Mouse (Mus musculus) gastrocnemius, adult 8-10 months (tissue): Measurements from ENCODE around the gene Abcb1b. TPM values are rescaled to one million over a fixed set of nuclear protein-coding genes. Genes with fewer than 3 reads are reported as not detected.
A peak's percentile ranks its signal among the peaks of the same experiment; 100 is the strongest.
"Not testable (repeated sequence)": the region's sequence is repeated elsewhere in the genome, so short reads cannot be mapped to it uniquely, and the experiment has no call there.

Source experiments
- DNase-seq, 2 experiments: peaks; one replicate each; pipeline ENCODE4 v3.0.0; 2022; ENCODE audit warnings: low spot score in 2 of 2
- total RNA-seq, 4 experiments: library from RNA; stranded (reverse); gene quantifications; 2 replicates each; pipeline ENCODE4 v1.2.4; 2022

Gene Abcb1b
- total RNA-seq = 1 to 10 TPM; 3.1 to 5.8 (median 4.8) TPM

DNA sequence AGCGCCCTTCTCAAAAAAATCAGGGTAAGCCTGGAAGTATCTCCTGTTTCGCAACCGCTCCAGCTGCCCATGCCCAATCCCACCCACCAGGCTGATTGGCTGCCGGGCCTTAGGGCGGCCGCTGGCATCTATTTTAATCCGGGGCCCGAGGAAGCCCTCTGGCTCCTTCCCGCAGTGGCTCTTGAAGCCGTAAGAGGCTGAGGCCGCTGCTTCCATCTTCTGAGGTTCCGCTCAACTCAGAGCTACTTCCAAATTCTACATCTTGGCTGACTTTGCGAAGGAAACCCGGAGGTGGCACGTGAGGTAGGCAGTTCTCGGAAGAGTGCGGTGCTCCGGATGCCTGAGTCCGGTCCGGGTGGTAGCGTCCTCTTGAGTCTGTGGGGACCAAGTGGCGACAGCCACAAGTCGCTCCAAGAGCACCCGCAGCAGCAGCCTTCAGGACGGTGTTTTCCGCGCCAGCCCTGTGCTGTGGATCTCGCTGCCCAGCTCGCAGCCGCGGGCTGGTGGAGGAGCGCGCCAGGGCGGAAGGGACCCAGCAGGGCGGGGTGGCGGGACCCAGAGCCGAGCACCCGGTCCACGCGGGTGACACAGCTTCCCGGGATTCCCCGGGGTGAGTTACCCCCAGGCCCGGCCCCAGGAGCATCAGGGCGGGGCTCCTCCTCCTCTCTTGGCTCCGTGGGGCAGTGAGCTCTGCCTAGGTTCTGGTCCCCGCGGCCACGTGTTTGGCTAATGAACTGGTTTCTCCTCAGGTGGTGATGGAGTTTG is at the start of gene Abcb1b:
TSS of gene Abcb1b (plus strand) at position 161 of the 765 bp plus-strand sequence.
- peak; percentile 47 to 63 for DNase-seq

DNA sequence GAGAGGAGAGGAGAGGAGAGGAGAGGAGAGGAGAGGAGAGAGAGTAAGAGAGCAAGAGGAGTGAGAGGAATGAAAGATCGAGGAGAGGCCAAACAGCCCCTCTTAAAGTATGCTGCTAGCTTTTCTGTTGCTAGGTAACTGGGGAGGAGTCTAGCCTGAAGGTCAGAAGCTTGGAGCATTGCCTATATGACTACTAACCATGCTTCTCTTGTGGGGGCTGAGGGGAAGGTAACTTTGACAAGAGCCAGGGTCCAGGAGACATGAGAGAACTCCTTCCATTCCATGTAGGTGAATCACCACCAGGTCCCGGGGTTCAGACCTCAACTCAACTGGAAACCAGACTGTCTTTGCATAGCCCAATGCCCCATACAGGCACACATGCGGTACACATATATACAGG is 25.1 kb upstream of the Abcb1b start:
- DNase-seq = no peak

DNA sequence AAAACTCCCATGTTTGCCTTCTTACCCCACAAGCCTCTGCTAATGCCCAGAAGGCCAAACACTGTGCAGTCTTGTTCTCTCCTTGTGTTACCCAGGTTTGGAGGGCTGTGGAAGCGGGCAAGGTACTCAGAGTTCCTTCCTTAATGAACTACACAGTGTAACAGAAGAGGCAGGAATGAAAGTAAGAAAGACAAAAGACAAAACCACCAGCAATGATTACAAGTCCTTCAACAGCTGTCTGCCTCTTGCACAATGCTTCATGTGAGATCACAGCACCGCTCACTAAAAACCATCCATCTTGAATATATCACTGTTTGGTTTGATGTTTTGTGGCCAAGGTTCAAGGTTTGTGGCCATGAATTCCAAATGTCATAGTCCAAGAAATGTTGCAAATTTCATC is 19.6 kb upstream of the Abcb1b start:
- DNase-seq = no peak

DNA sequence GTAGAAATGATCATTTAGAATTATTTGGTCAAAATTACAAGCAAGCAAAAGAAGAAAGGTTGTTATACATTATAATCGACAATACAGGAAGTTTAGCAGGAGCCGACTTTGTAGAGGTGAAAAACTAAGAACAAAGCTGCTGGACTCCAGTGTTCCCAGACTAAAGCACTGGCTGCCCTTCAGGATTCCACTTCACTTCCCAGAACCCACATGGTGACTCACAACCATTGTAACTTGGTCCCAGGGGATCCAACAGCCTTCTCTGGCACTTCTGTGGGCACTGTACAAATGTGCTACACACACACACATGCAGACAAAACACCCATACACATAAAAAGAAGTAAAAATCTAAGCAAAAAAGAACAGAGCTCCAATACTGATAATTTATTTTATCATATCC is 19.2 kb upstream of the Abcb1b start:
- no peak for DNase-seq

DNA sequence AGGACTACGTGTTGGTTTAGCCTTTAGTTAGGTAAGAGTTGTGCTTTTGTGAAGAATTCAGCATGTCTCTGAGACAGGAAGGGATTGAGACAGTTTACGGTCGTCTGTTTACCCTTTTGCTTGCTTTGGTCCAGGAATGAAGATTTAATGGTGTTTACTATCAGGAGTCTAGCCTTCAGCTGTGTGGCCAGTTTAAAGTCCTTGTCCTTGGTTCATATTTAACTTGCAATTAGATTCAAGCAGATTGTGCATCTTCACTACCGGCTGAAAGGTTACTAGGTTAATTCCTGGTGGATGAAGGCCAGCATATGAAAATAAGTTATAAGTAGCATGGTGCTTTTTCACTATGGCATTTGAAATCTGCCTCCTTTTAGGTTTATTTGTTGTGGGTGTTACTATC is 5.7 kb upstream of the Abcb1b start:
- DNase-seq = no peak

DNA sequence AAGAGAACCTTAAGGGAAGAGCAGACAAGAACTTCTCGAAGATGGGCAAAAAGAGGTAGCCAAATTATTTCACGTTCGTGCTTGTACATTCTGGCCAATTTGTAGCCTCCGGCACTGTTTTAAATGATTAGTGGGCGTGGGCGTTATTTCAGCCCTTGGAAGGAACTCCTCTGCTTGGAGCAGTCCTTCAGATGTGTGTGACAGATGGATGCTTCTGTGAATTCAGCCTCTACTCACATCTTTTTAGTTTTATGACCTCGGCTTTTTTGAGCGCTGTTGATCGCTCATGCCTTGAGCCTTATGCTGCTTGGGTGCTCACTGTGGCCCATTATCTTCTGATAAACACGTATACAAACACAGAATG is 787 bp downstream of the Abcb1b start:
- DNase-seq = no peak

DNA sequence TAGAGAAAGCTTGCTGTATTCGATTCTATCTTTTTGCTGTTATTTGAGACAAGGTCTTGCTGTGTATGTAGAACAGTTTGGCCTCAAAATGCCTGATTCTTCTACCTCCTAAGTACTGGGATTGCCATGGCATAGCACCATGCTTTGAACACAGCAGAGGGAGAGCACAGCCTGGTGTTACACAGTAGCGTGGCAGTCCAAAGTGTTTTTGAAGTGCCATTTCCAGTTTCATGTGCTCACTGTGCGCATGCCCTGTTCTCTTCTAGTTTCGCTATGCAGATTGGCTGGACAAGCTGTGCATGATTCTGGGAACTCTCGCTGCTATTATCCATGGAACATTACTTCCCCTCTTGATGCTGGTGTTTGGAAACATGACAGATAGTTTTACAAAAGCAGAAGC is 7.8 kb downstream of the Abcb1b start:
- no peak for DNase-seq

DNA sequence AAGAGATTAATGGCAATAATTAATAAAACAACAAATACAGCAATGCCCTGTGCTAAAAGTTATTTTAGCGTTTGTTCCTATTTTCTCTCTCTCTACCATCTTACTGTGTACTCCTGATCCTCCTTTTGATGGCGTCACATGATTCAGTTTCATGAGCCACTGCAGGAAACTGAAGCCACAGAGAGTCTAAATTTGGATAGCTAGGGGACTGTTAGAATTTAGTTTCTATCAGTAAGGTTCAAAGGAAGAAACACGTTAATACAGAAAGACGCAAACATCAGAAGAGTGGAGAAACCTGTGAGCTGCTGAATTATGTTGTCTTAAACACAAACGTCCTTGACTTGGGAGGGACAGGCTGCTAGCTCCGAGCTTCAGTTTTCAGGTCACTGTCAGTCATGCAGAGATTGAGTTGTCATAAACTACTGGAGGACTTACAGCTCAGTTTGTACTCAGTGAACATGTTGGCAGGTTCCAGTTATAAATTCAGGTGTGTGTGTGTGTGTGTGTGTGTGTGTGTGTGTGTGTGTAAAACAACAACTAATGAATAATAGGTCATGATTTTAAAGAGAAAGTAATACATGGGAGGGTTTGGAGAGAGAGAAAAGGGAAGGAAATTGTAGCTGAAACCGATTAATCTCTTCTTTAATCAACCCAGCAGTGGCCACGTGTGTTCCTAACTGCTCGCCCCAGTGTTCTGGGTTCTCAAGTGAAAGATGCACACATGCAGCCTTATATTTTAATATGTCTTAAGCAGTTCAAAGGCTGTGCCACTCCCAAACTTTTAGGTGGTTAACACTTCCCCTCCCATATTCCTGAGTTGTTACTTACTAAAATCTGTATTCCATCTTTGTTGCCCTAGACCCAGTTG is 9.4 kb downstream of the Abcb1b start:
- no peak for DNase-seq

DNA sequence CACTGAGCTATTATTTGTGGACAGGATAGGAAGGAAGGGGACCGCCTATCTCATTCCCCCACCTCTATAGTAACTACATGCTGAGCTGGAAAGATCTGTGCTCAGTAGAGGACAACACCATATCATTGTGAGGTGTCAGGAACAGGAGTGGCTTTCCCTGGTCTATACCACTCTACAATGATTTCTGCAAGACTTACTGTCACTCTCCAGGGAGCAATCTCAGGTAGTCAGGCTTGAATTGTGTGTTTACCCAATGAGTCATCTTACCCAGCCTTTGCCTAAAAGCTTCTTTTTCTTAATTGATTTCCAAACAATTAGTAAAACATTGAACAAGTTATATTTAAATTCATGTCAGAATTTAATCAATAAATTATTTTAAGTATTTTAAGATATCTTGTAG is 15.9 kb downstream of the Abcb1b start:
- DNase-seq = no peak

DNA sequence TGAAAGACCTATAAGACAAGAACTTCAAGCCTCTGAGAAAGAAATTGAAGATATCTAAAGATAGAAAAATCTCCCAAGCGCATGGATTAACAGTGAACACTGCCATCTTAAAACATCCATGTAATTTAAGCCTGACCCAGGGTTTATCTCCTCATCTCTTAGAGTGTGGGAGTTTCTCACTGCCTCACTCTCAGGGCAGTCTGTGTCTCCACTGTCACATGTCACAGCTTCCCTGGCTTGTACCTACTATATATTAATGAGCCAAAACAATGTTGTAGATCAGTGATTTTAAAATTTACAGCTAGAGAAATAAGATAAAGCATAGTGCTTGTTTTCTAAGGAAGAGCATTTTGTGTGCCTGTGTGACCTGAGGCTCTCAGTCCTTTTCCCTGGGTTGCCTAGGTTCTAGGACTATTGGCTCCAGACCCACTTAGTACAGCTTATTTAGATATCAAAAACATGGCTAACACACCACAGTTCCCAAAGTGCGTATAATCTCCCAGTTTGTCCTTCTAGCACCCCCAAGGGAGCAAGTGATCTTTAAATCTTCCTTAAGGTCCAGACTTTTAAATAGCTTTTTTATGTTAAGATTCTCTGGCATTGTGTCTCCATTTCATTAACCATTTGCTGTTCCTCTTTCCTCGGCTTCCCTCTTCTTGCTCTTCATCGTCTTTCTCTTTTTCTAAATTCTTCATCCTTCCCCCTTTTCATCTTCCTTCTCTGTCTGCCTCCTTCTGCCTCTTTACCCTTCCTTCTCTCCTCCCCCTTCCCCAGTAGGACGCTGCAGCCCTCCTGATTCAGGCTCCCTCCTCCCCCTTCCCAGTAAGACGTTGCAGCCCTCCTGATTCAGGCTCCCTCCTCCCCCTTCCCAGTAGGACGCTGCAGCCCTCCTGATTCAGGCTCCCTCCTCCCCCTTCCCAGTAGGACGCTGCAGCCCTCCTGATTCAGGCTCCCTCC is 22.0 kb downstream of the Abcb1b start:
- no peak for DNase-seq

DNA sequence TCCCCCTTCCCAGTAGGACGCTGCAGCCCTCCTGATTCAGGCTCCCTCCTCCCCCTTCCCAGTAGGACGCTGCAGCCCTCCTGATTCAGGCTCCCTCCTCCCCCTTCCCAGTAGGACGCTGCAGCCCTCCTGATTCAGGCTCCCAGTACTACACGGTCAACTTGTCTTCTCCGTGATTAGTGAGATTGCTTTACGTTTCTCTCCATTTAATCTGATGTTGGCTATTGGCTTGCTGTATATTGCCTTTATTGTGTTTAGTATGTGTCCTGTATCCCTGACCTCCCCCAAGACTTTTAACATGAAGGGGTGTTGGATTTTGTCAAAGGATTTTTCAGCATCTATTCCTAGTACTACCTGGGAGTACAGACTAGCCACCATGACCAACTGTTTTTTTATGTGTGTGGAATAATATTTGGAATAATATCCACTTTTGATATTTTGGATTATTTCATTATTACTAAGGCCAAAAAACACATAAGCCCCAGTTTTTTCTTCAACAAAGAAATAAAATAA is 22.7 kb downstream of the Abcb1b start:
- not testable (repeated sequence) for DNase-seq

DNA sequence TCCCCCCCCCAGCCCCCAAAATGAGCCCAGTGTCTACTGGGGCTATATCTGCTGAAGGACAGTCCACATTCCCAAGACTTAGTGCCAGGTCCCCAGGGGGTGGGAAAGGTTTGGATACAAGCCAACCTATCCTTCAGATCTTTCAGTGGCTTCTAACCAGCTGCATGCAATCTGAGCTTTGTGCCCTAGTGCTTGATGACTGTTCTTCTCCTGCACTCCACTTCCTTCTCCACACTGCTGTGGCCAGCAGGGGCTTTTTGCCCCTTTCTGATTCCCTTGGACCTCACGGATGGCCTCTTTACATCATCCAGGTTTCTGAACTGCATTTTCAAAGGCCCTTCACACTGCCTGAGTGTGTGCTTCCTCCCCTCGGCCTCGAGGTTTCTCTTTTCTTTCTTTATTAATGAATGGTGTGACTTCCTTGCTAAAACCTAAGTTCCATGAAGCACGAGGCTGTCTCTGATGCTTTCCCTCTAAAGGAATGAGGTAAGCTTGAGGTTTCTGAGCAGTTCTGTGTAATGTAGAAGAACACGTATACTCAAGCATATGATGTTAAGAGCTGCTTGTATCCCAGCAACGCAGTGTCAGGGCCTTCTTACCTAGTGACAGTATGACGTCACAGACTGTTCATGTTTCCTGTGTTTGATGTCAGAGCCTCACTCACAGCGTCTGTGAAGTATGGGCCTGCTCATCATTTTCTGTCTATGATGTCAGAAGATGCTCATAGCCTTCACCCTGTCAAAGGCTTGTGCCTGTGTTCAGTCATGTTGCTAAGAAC is 40.9 kb downstream of the Abcb1b start:
- DNase-seq = no peak

DNA sequence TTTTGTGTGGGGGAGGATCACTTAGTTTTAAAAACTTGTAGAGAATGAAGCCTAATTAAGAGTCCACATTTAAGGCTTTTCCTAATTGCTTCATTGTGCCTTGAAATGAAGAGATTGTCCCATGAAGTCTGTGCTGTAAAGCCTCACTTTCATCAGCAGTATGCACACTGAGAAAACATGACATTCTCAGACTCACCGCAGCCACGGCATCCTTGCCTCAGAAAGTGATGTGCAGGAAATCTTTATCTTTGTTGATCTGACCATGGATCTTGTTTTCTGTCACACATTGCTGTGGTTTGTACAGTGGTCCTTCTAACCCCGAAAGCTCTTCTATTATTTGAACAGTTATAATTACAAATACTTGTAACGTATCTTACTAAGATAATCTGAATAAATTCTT is 41.7 kb downstream of the Abcb1b start:
- DNase-seq = no peak

DNA sequence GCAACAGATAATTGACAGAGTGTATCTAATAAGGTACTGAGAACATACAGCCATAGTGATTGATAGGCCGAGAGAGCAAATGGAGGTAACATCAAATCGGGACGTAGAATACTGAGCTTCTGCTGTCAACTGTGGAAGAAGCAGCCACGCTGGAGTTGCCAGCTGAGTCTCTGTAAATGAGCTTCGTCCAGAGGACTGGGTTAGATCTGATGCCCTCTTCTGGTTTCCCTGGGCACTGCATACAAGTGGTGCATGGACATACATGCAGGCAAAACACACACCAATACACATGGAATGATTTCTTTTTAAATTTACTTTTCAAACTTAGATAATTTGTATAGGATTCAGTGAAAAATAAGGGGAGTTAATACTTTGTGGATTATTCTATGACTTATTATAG is 42.9 kb downstream of the Abcb1b start:
- no peak for DNase-seq

DNA sequence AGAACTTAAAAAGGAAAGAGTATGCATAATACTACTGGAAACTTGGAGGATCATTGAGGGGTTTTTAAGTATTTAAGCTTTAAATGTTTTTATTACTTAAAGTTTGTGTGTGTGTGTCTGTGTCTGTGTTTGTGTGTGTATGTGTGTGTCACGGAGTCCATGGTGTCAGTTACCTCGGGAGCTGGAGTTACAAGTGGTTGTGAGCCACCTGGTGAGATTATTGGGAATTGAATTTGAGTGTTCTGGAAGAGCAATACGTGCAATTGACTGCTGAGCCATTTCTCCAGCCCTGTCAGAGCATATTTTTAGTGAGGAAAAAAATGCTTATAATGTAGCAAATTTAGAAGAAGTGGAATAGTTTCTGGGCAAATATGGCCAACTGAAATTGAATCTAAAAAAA is 44.9 kb downstream of the Abcb1b start:
- no peak for DNase-seq

DNA sequence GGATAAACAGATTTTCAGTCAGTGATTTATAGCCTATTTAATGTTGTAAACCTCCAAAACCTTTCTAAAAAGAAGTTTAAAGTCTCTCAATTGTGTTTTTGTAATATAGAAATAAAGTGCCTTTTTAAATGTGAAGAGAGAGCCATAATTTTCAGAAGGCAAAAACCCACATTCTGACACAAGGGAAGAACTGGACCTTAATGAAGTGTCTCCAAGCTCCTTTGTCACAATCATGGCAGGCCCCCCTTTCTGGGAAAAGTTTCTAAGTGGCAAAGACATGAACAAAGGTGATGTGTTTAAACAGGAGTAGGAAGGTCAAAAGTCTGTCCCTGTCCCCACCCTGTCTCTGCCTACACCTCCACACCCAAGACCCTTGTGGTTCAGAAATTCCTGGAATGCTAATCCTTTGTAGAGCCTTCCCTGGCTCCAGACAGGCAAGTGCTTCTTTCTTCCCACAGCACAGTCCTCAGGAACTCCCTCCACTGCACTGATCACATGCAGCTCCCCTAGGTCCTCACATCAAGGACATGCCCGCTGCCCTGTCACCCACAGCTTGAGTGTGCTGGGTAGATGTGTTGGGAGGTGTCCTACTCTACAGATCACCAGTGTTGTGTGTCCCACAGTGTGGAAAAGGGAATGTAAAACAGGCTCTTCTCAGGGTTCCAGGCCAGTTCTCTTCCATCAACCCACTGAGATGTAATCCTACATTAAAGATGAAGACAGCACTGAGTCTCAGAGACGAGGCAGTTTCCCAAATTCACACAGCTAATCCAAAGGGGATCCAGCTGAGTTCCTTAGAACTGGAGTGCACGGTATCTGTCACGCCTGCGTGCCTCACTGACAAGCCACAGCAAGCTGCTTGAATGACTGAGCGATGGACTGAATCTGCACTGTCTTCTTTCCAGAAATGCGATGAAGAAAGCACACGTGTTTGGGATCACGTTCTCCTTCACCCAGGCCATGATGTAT is 50.9 kb downstream of the Abcb1b start:
- DNase-seq = not testable (repeated sequence)

DNA sequence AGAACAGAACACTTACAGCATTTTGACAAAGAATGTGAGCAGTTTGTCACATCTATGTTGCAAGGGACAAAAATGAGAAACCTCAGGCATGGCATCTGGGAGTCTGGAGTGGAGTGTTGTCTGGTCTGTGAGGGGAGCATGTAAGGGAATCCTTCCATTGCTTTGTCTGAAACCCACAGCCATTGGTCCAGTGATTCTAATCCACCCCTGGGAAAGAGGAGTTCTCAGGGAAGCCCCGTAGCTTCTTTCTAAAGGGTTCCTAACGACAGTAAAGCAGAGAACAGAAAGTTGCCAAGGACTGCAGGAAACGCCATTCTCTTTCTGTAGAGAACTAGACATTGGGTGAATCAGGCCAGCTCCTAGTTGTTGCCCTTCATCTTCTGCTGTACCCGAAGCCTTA is 52.9 kb downstream of the Abcb1b start:
- no peak for DNase-seq

DNA sequence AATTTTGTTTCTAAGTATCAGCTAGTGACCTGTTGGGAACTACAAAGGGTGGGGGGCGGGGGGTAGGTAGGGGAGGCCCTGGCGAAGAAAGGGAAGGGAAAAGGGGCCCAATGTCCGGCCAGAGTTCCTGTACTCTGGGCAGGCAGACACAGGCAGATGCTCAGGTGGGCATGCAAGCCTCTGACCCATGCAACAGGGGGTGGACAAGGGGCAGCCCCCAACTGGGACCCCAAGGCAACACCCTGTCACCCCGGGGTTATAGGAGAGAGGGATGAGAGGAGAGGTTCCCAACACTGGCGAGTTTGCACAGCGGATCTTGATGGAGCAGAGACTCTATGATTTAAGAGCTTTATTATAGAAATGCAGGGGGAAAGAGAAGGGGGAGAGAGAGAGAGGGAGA is 59.3 kb downstream of the Abcb1b start:
- DNase-seq = no peak

DNA sequence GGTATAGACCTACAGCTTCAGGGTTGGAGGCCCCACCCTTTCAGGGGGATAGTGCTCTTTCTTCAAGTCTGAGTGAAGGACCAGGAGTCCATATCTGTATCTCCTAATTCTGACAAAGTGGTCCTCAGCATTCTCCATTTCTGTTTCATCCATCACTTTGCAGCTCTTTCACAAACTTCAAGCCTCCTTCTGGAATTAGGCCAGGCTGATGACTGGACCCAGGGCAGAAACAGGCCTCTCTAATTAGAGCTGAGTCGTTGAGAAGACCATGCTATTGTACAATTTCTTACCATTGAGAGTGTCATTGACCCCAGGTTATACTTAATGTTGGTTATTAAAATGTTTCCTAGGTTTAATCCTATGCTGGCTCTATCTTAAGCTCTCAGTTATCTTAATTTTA is 63.9 kb downstream of the Abcb1b start:
- no peak for DNase-seq
